Mouse (Mus musculus) embryonic facial prominence, embryonic 12.5 days (tissue): ENCODE measurements around the gene Scrn3. TPM values are rescaled to one million over a fixed set of nuclear protein-coding genes. Genes with fewer than 3 reads are reported as not detected.
A peak's percentile ranks its signal among the peaks of the same experiment; 100 is the strongest.

Experiments used
- ATAC-seq: fragments of 200-750 bp; cut with Nextera tagmentation; 2 replicates; pipeline ENCODE4 v1.8.0; 2017; ENCODE audit not compliant: insufficient number of reproducible peaks, insufficient read depth, low FRiP score, low TSS enrichment
- H3K27ac ChIP-seq: fragments of 300-500 bp; sonication (generic); 2 replicates; pipeline ENCODE4 v1.5.1; 2016; ENCODE audit warnings: mild to moderate bottlenecking
- H3K27me3 ChIP-seq: fragments of 300-500 bp; sonication (generic); 2 replicates; pipeline ENCODE4 v1.6.1; 2016; ENCODE audit warnings: mild to moderate bottlenecking, moderate library complexity
- H3K36me3 ChIP-seq: fragments of 300-500 bp; sonication (generic); 2 replicates; pipeline ENCODE4 v1.6.1; 2016; ENCODE audit warnings: mild to moderate bottlenecking
- H3K4me1 ChIP-seq: fragments of 300-500 bp; sonication (generic); 2 replicates; pipeline ENCODE4 v1.6.1; 2016
- H3K4me2 ChIP-seq: fragments of 300-500 bp; sonication (generic); replicated peaks from 2 replicates; pipeline ENCODE4 v1.6.1; 2016; ENCODE audit warnings: mild to moderate bottlenecking, moderate library complexity
- H3K4me3 ChIP-seq: fragments of 300-500 bp; sonication (generic); 2 replicates; pipeline ENCODE4 v1.5.1; 2016; ENCODE audit warnings: mild to moderate bottlenecking
- H3K9ac ChIP-seq: fragments of 300-500 bp; sonication (generic); 2 replicates; pipeline ENCODE4 v1.6.1; 2016; ENCODE audit warnings: mild to moderate bottlenecking, moderate library complexity
- H3K9me3 ChIP-seq: fragments of 300-500 bp; sonication (generic); 2 replicates; pipeline ENCODE4 v1.6.1; 2016; ENCODE audit warnings: mild to moderate bottlenecking, moderate library complexity
- WGBS: fragments of 180-500 bp; shearing (Covaris S2); methylation state at CpG from one replicate; pipeline ENCODE4 v1.1.7; 2016; 5-methylcytosine and 5-hydroxymethylcytosine counted together
- polyA plus RNA-seq: library from polyadenylated mRNA; unstranded; fragments of >200 nt; fragmentation: Nextera tagmentation; extraction: Ambion mirVana; gene quantifications from 2 replicates; pipeline ENCODE4 v1.2.1, GENCODE M21; 2016

The Scrn3 gene
- polyA plus RNA-seq, 1 experiment from 2014 or later, result 16.2 TPM

GRCm38 (mm10) chr2:73335949-73336348 lies 23.5 kb downstream of the Scrn3 start:
- no peaks in the 10 kb centered on the region for H3K27me3 ChIP-seq
- WGBS, result 80% methylated on average over 3 of the region's 3 CpGs
- no peak overlapping the region for H3K27ac ChIP-seq
- H3K4me1 ChIP-seq, result no peaks in the 10 kb centered on the region
- H3K4me2 ChIP-seq, result no peak overlapping the region
- no peak for ATAC-seq
- H3K4me3 ChIP-seq, result no peak overlapping the region
- no peaks in the 10 kb centered on the region for H3K9me3 ChIP-seq
- H3K36me3 ChIP-seq, result no peaks in the 10 kb centered on the region
- no peak overlapping the region for H3K9ac ChIP-seq

DNA sequence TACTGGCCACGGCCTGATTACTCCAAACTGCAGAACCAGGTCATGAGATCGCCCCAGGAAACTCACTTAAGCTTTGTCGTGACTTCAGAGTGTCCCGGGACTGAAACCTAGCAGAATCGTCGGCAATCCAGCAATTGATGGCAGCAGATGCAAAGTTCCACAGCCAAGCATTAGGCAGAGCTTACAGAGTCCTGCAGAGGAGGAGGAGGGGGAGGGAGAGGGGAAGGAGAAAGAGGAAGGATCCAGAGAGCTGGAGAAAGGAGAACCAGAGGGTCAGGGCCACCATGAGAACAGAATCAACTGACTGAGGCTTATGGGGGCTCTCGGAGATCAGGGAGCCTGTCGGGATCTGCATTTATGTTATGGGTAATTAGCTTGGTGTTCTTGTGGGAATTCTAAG lies 26.0 kb downstream of the Scrn3 start:
- no peak for ATAC-seq
- Histone ChIP-seq H3K4me1 (no peaks in the 10 kb centered on the region), H3K9me3 (no peaks in the 10 kb centered on the region), H3K4me3 (no peak overlapping the region), H3K9ac (no peak overlapping the region), H3K36me3 (no peaks in the 10 kb centered on the region), H3K27me3 (no peaks in the 10 kb centered on the region), H3K4me2 (no peak overlapping the region), H3K27ac (no peak overlapping the region)
- WGBS, result 71% methylated on average over 8 of the region's 8 CpGs

GRCm38 (mm10) chr2:73343701-73344100 lies 31.3 kb downstream of the Scrn3 start:
- no peak overlapping the region for H3K9ac ChIP-seq
- H3K9me3 ChIP-seq, result no peaks in the 10 kb centered on the region
- H3K27me3 ChIP-seq, result no peaks in the 10 kb centered on the region
- H3K4me1 ChIP-seq, result peaks cover 4% of the 10 kb centered on the region
- H3K27ac ChIP-seq, result no peak overlapping the region
- H3K4me3 ChIP-seq, result no peak overlapping the region
- H3K4me2 ChIP-seq, result no peak overlapping the region
- 85% methylated on average over 5 of the region's 5 CpGs for WGBS
- no peaks in the 10 kb centered on the region for H3K36me3 ChIP-seq
- ATAC-seq, result no peak

DNA sequence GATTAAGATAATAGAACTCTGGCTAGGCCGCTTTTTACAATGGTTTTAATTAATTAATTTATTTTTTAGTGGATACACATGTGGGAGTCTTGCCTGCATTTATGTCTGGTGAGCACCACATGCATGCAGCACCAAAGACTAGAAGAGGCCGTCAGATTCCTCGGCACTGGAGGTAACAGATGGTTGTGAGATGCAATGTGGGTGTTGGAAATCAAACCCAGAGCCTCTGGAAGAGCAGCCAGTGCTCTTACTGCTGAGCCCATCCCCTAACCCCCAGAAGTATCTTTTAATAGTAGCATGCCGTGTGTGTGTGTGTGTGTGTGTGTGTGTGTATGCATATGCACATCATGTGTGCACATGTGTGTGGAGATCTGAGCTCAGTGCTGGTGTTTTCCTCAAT lies 32.8 kb downstream of the Scrn3 start:
- H3K36me3 ChIP-seq, result no peaks in the 10 kb centered on the region
- no peak overlapping the region for H3K9ac ChIP-seq
- no peak overlapping the region for H3K4me2 ChIP-seq
- no peak overlapping the region for H3K27ac ChIP-seq
- no peak for ATAC-seq
- no peaks in the 10 kb centered on the region for H3K9me3 ChIP-seq
- peaks cover 4% of the 10 kb centered on the region for H3K4me1 ChIP-seq
- no peaks in the 10 kb centered on the region for H3K27me3 ChIP-seq
- 60% methylated on average over 4 of the region's 4 CpGs for WGBS
- H3K4me3 ChIP-seq, result no peak overlapping the region

GRCm38 (mm10) chr2:73346345-73347086 lies 34.1 kb downstream of the Scrn3 start:
- H3K36me3 ChIP-seq, result no peaks in the 10 kb centered on the region
- no peak overlapping the region for H3K4me2 ChIP-seq
- H3K4me3 ChIP-seq, result no peak overlapping the region
- H3K9ac ChIP-seq, result no peak overlapping the region
- H3K4me1 ChIP-seq, result peaks cover 4% of the 10 kb centered on the region
- no peaks in the 10 kb centered on the region for H3K9me3 ChIP-seq
- 61% methylated on average over 13 of the region's 13 CpGs for WGBS
- H3K27ac ChIP-seq, result no peak overlapping the region
- no peaks in the 10 kb centered on the region for H3K27me3 ChIP-seq
- no peak for ATAC-seq

- WGBS, result 26% methylated on average over 6 of the region's 6 CpGs
- Histone ChIP-seq H3K27me3 (no peaks in the 10 kb centered on the region), H3K9ac (no peak overlapping the region), H3K4me2 (no peak overlapping the region), H3K4me1 (peaks cover 10% of the 10 kb centered on the region), H3K4me3 (no peak overlapping the region), H3K9me3 (no peaks in the 10 kb centered on the region), H3K36me3 (no peaks in the 10 kb centered on the region), H3K27ac (no peak overlapping the region)
- ATAC-seq, result no peak
These were observed 34.7 kb downstream of the Scrn3 start for GRCm38 (mm10) chr2:73347136-73347535.

GRCm38 (mm10) chr2:73347766-73348165 lies 35.4 kb downstream of the Scrn3 start:
- H3K27ac ChIP-seq, result no peak overlapping the region
- no peak for ATAC-seq
- peaks cover 11% of the 10 kb centered on the region for H3K4me1 ChIP-seq
- H3K4me2 ChIP-seq, result no peak overlapping the region
- H3K4me3 ChIP-seq, result no peak overlapping the region
- H3K27me3 ChIP-seq, result no peaks in the 10 kb centered on the region
- H3K9ac ChIP-seq, result no peak overlapping the region
- no peaks in the 10 kb centered on the region for H3K9me3 ChIP-seq
- no peaks in the 10 kb centered on the region for H3K36me3 ChIP-seq
- 46% methylated on average over 9 of the region's 9 CpGs for WGBS

- Histone ChIP-seq H3K4me1 (peaks cover 11% of the 10 kb centered on the region), H3K4me2 (no peak overlapping the region), H3K27ac (no peak overlapping the region), H3K4me3 (no peak overlapping the region), H3K9ac (no peak overlapping the region), H3K27me3 (no peaks in the 10 kb centered on the region), H3K36me3 (no peaks in the 10 kb centered on the region), H3K9me3 (no peaks in the 10 kb centered on the region)
- no peak for ATAC-seq
- 82% methylated on average over 6 of the region's 6 CpGs for WGBS
These were observed 35.8 kb downstream of the Scrn3 start for GRCm38 (mm10) chr2:73348221-73348620.

- Histone ChIP-seq H3K27me3 (no peaks in the 10 kb centered on the region), H3K4me3 (no peak overlapping the region), H3K4me1 (peaks cover 12% of the 10 kb centered on the region), H3K27ac (no peak overlapping the region), H3K36me3 (no peaks in the 10 kb centered on the region), H3K9ac (no peak overlapping the region), H3K9me3 (no peaks in the 10 kb centered on the region), H3K4me2 (no peak overlapping the region)
- ATAC-seq, result no peak
- WGBS, result 41% methylated on average over 5 of the region's 5 CpGs
These were observed 39.1 kb downstream of the Scrn3 start for GRCm38 (mm10) chr2:73351496-73351895.

GRCm38 (mm10) chr2:73351927-73352374 lies 39.5 kb downstream of the Scrn3 start:
- Histone ChIP-seq H3K4me1 (peaks cover 14% of the 10 kb centered on the region), H3K27ac (no peak overlapping the region), H3K4me3 (no peak overlapping the region), H3K9me3 (no peaks in the 10 kb centered on the region), H3K4me2 (no peak overlapping the region), H3K27me3 (no peaks in the 10 kb centered on the region), H3K36me3 (no peaks in the 10 kb centered on the region), H3K9ac (no peak overlapping the region)
- 44% methylated on average over 7 of the region's 7 CpGs for WGBS
- ATAC-seq, result no peak

- no peaks in the 10 kb centered on the region for H3K36me3 ChIP-seq
- peak overlapping the region; percentile 36 for H3K4me2 ChIP-seq
- WGBS, result 24% methylated on average over 18 of the region's 18 CpGs
- no peak for ATAC-seq
- peaks cover 5% of the 10 kb centered on the region for H3K4me1 ChIP-seq
- peak overlapping the region; percentile 16; the same call in 1 of the 2 replicates for H3K4me3 ChIP-seq
- H3K27ac ChIP-seq, result peak overlapping the region; percentile 64
- no peaks in the 10 kb centered on the region for H3K9me3 ChIP-seq
- H3K27me3 ChIP-seq, result no peaks in the 10 kb centered on the region
- H3K9ac ChIP-seq, result no peak overlapping the region
These were observed 44.6 kb downstream of the Scrn3 start for GRCm38 (mm10) chr2:73357004-73357403.

GRCm38 (mm10) chr2:73359941-73360340 lies 47.5 kb downstream of the Scrn3 start:
- Histone ChIP-seq H3K36me3 (no peaks in the 10 kb centered on the region), H3K9me3 (no peaks in the 10 kb centered on the region), H3K4me2 (no peak overlapping the region), H3K27me3 (no peaks in the 10 kb centered on the region), H3K4me3 (no peak overlapping the region), H3K4me1 (0 out of 2 replicates have a peak, but pooled peaks cover 3% of the 10 kb centered on the region), H3K9ac (no peak overlapping the region), H3K27ac (no peak overlapping the region)
- no peak for ATAC-seq
- 95% methylated on average over 5 of the region's 5 CpGs for WGBS
